Mouse (Mus musculus) right cerebral cortex, postnatal 36 days (tissue): ENCODE measurements at regions not wholly inside any gene's neighbourhood (a gene's known extent, or its start where the extent isn't known, plus 50 kb on each side); places are given as distances from the start of the nearest gene placed in this dataset.

Experiments used
- DNase-seq, 2 experiments: peaks; one replicate each; pipeline ENCODE4 v3.0.0; 2022; ENCODE audit warnings: low spot score in 2 of 2, mixed read lengths in 1 of 2

DNA sequence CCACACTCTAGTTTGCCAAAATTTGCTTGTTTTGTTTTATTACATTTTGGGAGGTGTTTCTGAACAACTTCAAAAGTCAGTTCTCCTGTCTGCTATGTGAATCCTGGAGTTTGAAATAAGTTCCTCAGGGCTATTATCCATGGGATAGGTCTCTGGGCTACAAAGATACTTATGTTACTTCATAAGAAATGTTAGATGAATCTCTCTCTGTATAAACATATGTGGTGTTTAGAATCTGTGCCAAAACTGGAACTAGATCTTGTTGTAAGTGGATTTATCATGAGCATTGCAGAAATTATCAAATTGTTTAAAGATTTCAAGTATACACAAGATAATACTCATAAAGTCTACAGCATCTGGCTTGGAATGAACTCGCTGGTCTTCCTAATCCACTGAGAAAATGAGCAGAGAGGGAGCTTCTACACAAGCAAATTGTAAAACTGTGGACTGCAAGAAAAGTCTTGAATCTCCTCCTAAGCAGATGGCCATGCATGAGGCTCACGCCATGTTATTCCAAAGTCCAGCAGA, 355.2 kb upstream of the Robo1 start:
- DNase-seq = no peak

DNA sequence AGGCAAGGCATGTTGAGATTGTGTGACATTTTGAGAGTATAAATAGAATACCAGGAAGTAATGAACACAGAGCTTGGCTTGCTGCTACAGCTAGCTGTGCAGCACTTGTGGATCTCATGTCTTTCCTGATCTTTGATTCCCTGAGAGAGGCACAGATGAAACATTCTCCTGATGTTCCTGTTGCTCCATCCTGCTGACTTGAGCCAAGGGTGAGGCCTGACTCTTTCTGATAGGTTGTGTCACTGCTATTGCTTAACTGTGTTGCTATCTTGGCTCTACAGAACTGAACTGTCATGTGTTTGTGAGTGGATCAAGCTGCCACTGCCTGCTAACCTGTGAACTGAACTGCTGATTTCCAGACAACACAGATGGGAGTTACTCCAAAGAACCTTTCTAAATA, 344.5 kb upstream of the Robo1 start:
- DNase-seq = no peak

DNA sequence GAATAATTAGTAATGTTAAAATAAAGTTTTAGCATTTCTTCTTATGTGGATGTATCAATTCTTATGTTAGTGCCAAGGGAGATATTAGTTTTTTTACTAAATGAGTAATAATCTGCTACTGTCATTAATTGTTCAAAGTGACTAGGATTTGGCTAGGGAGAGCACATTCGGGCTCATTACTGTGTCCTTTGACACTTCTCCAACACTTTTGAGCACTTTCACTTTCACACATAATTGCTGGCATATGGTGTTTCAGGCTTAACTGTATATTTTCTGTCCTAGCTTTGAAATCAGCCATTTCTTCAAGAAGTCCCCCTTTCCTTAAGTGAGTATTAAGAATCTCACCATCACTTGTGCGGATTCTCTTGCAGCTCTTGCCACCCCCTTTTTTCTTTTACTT, 334.3 kb upstream of the Robo1 start:
- DNase-seq = no peak

DNA sequence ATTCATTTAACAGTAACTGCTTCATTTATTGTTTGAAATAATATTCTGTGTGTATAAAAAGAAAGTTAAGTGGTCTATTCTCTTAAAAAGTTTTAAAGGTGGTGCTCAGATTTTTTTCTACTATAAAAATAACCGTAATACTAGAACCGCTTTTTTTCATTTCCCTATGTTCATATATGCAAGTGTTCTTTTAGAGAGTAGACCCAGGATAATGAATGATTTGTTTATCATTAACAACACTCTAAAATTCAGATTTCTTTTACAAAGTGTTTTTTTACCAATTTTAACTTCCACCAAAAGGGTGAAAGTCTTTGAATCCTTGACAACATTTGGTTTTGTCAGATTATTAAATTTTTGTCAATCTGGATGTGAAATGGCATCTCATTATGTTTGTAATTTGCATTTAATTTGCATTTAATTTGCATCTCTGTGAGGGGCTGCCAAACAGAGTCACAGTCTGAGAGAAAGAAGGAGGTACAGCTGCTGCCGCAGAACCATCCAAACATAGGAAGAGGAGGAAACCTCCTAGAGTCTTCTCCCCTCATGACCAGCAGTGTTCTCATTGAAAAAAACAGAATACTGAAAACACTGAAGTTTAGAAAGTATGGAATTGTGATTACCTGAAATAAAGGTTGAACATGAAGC, 310.4 kb upstream of the Robo1 start:
- no peak for DNase-seq

DNA sequence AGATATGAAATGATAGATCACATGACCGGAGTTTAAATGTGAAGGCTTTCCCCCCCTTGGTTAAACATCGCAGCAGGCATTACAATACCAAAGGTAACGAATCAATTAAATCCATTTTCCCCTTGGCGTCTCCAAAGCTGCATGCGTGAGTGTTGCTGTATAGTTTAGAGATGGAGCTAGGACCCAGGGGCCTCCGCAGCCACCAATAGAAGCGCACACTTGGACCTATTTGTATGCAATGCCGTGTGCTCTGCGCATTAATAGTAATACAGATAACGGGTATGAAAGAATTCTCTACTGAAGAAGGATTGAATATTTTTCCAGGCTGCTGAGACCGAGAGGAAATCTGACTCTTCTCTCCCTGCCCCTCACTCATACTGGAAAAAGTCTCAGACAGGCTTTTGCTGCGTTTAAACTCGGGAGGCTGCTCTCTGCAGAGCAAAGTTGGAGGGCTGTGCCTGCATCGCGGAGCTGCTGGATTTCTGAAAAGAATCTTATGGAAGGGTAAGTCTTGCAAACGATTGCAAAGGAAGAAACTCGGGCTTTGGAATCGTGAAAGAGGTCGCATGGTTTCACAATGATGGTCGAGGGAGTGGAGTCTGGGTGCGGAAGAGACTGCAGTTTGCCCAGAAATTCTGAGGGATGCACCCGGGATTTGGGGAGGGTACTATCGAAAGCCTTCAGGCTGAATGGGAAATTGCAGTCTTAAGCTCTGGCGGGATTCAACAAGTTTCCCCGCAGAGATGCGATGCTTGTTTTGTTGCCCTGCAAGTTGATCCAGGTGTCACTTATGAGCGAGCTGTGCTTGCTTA, 280.5 kb upstream of the Robo1 start:
- peak; percentile 6 to 18 for DNase-seq

DNA sequence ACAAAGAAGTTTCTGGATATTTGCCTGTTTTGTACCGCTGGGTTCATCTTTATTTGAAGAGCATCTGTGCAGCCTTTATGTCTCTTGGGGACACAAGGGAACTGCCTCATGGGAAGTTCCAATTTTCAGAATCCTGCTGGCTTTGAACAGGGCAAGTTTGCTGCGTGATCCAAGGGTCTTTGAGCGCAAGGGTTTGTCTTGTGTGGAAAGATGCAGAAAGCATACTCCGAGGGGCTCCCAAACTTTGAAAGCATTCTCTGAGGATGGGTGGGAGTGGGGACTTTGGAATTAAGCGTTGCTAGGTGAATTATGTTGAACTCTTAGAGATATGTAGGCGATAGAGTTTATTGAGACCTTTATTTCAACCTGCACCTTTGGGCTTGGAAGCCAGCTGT, 279.9 kb upstream of the Robo1 start:
- no peak for DNase-seq

DNA sequence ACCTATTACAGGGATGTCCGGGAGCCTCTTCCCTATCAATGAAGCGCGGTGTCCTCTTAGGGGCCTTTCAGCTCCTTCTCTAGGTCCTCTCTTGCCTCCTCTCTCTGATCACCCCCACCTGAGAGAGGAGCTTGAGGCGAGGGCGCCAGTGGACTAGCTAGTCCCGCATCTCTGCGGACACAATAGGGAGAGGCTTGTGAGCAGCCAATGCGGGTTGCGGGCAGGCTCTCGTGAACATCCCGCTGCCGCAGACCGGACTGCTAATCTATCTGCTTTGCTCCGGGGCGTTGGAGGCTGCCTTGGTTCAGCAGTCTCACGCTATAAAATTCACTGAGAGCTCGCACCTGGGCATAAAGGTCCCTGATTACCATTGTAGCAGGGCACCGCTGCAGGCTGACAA, 279.3 kb upstream of the Robo1 start:
- DNase-seq = no peak

DNA sequence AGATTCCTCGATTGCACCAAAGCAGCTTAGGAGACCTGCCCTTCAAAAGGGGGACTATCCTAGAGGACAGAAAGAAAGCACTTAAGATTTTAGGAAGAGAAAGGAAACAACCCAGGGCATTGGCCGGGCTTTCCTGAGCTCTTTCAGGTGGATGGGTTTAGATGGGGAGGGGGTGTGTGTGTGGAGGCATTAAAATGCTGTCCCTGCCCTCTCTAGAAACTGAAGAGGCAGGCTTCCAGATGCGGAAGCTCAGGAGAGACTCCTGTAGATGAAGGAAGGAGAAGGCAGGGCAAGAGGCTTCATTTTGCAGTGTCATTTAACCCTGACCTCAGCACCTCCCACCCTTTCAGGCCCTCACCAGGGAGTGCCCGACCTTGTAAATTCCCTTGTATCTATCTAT, 278.8 kb upstream of the Robo1 start:
- DNase-seq = no peak

DNA sequence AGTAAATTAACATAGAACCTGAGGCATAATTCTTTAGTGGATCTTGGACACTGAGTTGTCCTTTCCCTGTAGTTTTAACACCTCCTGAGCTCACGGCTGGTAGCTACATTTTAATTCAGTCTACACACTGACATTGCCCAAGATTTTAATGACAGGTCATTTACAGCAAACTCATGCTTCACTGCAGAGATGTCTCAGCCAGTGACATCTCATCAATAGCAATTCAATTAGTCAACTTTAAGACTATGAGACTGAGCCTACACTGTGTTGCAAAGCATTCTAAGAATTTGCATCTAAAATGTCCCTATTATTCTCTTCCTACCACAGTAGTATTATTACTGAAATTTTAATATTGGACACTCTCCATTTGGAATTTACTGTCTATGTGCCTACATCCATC, 239.9 kb upstream of the Robo1 start:
- DNase-seq = no peak

DNA sequence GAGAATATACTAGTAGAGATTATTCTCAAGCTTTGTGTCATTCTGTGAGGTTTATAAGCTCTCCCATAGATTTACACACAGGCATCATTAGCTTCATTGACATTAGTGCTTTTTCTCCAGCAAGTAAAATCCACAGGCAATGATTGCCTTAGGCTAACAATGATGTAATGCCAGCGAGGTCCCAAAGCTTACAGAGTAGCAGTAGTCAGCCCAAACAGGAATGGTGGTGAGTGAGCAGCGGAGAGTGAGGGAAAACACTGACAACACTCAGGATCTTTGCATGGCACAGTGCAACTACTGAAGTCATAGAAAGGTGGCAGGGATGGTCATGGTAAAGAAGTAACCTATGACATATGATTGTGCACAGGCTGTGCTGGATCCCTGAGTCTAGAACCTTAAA, 238.5 kb upstream of the Robo1 start:
- no peak for DNase-seq

DNA sequence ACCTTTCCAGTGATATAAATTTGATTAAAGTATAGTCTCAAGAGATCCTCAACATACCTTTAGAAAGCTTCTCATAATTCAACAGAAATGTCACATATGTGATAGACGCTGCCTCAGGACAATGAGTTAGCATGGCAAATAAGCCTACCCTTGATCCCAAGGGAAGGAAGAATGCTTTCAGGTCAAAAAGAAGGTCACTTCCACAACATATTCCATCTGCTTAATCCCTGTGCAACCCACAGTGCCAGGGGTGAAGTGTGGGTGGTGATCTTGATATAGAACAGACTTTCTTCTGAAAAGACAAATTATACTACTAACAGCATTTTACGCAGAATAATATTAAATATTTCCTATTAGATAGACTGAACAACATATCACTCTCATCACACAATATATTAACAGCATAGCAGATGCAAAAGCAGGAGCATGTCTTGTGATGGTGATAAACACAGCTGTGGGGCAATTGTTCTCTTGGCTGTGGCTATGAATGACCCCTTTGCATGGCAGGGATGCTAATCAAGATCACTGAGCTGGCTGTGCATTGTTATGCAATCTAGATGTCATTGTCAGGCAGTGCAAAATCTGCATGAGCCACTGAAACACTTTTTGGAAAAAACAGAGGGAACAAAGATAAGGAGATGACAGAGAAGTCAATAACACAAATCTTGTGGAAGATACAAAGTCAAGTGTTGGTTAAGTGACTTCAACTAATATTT, 236.2 kb upstream of the Robo1 start:
- DNase-seq = no peak

DNA sequence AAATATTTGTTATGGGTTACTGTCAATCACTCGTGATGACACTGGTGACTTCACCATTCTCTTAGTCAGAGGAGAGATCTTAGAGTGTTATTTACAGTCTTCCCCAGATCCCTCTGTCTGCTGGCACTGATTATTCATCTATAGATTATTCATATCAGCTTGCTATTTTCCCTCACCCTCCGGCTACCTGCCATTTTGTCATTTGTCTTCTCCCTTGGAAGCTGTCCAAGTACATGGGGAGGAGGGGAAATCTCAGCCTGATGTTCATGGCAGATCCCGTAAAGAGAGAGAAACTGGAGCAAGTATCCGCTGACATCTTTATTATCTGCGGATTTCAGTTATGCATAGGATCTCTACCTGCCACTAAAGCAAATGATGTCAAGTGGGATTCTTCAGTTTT, 222.9 kb upstream of the Robo1 start:
- no peak for DNase-seq

DNA sequence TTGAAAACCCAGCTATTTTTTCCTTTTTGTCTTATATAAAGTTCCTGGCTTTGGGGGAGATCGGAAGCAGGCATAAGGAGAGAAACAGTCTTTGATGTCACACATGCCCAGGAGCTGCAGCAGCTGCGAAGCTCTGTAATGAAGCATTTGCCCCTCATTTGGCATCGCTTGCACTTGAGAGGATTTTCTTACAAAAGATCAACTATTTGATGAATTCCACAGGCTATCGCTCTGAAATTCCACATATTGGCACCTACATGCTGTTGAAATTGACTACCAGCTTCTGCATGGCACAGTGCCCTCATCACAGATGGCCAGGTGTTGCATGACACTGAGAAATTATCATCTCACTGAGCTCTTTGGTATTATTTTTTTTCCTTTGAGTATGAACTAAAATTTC, 220.1 kb upstream of the Robo1 start:
- DNase-seq = no peak

DNA sequence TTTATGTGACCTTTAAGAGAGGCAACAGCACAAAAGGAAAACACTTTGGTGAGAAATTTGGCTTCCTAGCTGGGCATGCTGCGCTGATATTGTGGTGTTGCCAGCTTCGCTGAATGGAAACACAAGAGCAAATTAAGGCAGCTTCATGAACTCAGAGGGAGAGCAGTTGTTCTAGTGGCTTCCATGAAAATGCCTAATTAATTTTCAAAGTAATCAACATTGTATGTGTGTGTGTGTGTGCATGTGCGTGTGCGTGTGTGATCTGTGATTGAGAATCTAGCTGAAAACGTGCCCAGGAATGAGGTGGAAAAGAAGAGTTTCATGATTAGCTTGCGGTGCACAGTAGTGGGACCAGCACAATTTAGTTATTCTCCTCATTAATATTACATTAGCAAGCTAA, 219.2 kb upstream of the Robo1 start:
- DNase-seq = no peak
